Mouse (Mus musculus) lung, adult 2 months (tissue): ENCODE data around the gene Slc7a8.

Experiments used
- CTCF ChIP-seq: fragments of 200-500 bp; IDR thresholded peaks from 2 replicates; pipeline ENCODE4 v1.5.1; 2011; ENCODE audit warnings: mild to moderate bottlenecking, low read length, control low read depth; ENCODE audit not compliant: insufficient read depth
- POLR2A ChIP-seq: fragments of 200-500 bp; IDR thresholded peaks from 2 replicates; pipeline ENCODE4 v1.6.1; 2011; ENCODE audit warnings: low read depth, mild to moderate bottlenecking, control low read depth, low read length, borderline replicate concordance; ENCODE audit errors: extremely low read depth

- TF ChIP-seq CTCF (0 out of 2 replicates have a peak, but pooled peaks have one; percentile 15), POLR2A (no peak)
Measured at GRCm38 (mm10) chr14:54714121-54714520, 67.6 kb downstream of the Slc7a8 start.
